Mouse (Mus musculus) subcutaneous adipose tissue, adult 2 months (tissue): Measurements from ENCODE around the gene Prokr2. TPM values are rescaled to one million over a fixed set of nuclear protein-coding genes. Genes with fewer than 3 reads are reported as not detected.

Experiments used
- polyA plus RNA-seq: library from polyadenylated mRNA; depleted of rRNA; stranded (reverse); fragments of >200 nt; gene quantifications from 2 replicates; pipeline ENCODE4 v1.2.3, GENCODE M21; 2012; ENCODE audit warnings: low replicate concordance; rRNA removed

The Prokr2 gene
- 0.06 TPM in 1 of 2 replicates, not detected in the other for polyA plus RNA-seq

GRCm38 (mm10) chr2:132385194-132385838 is at the start of gene Prokr2:
Gene Prokr2, minus strand, starts transcription at chr2:132385447.

Other genes with a start within 250 kb of the Prokr2 start
- 20.1 and 31.6 TPM in 2 replicates for gene Slc23a2, start 240.3 kb downstream of the Prokr2 start, polyA plus RNA-seq
- gene Tmem230, start 137.6 kb downstream of the Prokr2 start, polyA plus RNA-seq: 65.8 and 82.0 TPM in 2 replicates
- gene Pcna, start 132.1 kb downstream of the Prokr2 start, polyA plus RNA-seq: 41.9 and 87.8 TPM in 2 replicates
- gene Cds2, start 122.3 kb downstream of the Prokr2 start, polyA plus RNA-seq: 45.7 and 50.4 TPM in 2 replicates
- 15.0 and 15.7 TPM in 2 replicates for gene Gpcpd1, start 202.3 kb upstream of the Prokr2 start, polyA plus RNA-seq